Mouse (Mus musculus): ENCODE results near the gene Nsun3. TPM values are rescaled to one million over a fixed set of nuclear protein-coding genes. Genes with fewer than 3 reads are reported as not detected.

Nsun3 gene
- polyA plus RNA-seq, 1 experiment from 2014 or later = 10.5 TPM

DNA sequence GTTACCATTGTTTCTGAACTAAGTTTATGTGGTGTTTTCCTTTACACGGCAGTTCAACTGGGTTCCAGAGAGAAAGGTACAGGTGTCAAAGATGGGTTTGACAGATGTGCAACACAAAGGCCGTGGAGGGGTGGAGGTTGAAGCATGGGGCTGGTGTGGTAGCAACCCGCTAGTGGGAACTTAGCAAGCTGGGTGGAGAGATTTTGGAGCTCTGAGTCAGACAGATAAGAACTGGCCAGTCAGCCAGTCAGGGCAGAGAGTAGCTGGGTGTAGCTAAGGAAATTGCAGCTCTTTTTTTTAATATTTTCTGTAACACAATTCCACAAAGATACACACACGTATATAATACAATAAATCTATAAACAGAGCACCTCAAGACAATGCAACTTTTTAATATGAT is 24.2 kb upstream of the Nsun3 start:
- 88% methylated on average over 4 of the region's 4 CpGs for WGBS
- H3K36me3 ChIP-seq (ENCODE audit: control insufficient read depth, insufficient read depth, low read length) = no peaks in the 10 kb centered on the region
- H3K9ac ChIP-seq (ENCODE audit: low read depth, low read length) = no peak overlapping the region
- no peaks in the 10 kb centered on the region for H3K4me1 ChIP-seq (ENCODE audit: control insufficient read depth, insufficient read depth, low read length)
- no peak for ATAC-seq (ENCODE audit: low FRiP score, low TSS enrichment)
- H3K4me3 ChIP-seq (ENCODE audit: low read length) = no peak overlapping the region
- no peak overlapping the region for H3K27ac ChIP-seq (ENCODE audit: low read depth, low read length)
- no peaks in the 10 kb centered on the region for H3K9me3 ChIP-seq (ENCODE audit: control insufficient read depth, low read length)
- no peaks in the 10 kb centered on the region for H3K27me3 ChIP-seq (ENCODE audit: control insufficient read depth, insufficient read depth, low read length)
- no peak overlapping the region for H3K4me2 ChIP-seq (replicated peaks; ENCODE audit: low read depth, low read length)

DNA sequence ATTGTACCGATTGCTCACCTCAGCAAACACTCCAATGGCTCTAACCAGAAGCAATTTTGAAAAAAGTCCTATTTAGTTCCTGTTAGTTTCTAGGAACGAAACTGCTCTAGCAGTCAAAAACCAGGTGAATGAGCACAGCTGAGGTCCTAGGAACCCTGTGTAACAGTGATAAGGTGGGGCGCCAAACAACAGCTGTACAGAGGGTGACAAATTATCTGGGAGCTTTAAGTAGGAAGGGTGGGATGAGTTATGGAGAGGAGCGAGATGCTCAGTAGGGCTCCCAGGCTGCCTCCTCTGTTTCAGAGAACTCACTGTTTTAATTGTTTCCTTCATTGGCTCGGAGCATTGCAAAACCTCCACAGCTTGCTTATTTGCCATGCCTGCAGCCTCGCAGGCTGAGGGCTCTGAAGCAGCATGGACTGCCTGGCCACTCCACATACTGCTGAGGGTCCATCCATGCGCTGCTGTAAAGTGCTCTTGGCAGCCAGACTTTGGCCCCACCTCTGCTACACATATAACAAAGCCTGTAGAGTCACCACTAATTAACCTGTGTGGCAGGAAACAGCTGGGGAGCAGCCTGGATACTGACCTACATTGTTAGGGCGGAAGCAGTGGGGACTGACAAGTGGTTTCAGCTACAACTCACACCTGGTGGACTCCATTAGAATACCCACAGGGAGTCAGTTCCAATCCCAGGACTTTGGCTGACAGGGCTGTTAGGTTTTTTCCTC is 20.8 kb upstream of the Nsun3 start:
- Histone ChIP-seq H3K9me3 (ENCODE audit: control insufficient read depth, low read length) (no peaks in the 10 kb centered on the region), H3K27me3 (ENCODE audit: control insufficient read depth, insufficient read depth, low read length) (no peaks in the 10 kb centered on the region), H3K4me2 (replicated peaks; ENCODE audit: low read depth, low read length) (no peak overlapping the region), H3K27ac (ENCODE audit: low read depth, low read length) (no peak overlapping the region), H3K4me1 (ENCODE audit: control insufficient read depth, insufficient read depth, low read length) (no peaks in the 10 kb centered on the region), H3K9ac (ENCODE audit: low read depth, low read length) (no peak overlapping the region), H3K36me3 (ENCODE audit: control insufficient read depth, insufficient read depth, low read length) (peaks cover 4% of the 10 kb centered on the region; the same call in 1 of the 2 replicates), H3K4me3 (ENCODE audit: low read length) (no peak overlapping the region)
- ATAC-seq (ENCODE audit: low FRiP score, low TSS enrichment) = peak; percentile 46; the same call in 1 of the 2 replicates
- 62% methylated on average over 8 of the region's 8 CpGs for WGBS

DNA sequence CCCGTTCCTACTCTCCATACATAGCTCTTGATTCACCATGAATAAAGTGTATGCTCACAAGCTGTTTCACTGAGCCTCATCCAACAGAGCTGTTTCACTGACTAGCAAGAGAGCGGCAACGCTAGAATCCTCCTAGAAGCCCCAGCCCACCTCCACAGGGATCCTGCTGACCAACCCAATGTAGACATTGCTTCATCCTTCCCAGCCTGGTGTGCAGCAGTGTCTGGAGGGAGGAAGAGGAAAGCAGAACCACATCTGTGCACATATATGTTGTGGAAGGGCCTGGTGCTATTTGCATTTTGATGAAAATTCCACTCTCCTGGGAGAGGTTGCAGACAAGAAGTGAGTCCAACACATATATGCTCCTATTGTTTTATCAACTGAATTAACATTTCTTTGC is 18.0 kb upstream of the Nsun3 start:
- no peaks in the 10 kb centered on the region for H3K9me3 ChIP-seq (ENCODE audit: control insufficient read depth, low read length)
- peaks cover 16% of the 10 kb centered on the region; the same call in 1 of the 2 replicates for H3K36me3 ChIP-seq (ENCODE audit: control insufficient read depth, insufficient read depth, low read length)
- no peak overlapping the region for H3K9ac ChIP-seq (ENCODE audit: low read depth, low read length)
- ATAC-seq (ENCODE audit: low FRiP score, low TSS enrichment) = no peak
- no peaks in the 10 kb centered on the region for H3K4me1 ChIP-seq (ENCODE audit: control insufficient read depth, insufficient read depth, low read length)
- no peak overlapping the region for H3K4me3 ChIP-seq (ENCODE audit: low read length)
- H3K27me3 ChIP-seq (ENCODE audit: control insufficient read depth, insufficient read depth, low read length) = no peaks in the 10 kb centered on the region
- WGBS = 94% methylated on average over 3 of the region's 3 CpGs
- no peak overlapping the region for H3K4me2 ChIP-seq (replicated peaks; ENCODE audit: low read depth, low read length)
- no peak overlapping the region for H3K27ac ChIP-seq (ENCODE audit: low read depth, low read length)

DNA sequence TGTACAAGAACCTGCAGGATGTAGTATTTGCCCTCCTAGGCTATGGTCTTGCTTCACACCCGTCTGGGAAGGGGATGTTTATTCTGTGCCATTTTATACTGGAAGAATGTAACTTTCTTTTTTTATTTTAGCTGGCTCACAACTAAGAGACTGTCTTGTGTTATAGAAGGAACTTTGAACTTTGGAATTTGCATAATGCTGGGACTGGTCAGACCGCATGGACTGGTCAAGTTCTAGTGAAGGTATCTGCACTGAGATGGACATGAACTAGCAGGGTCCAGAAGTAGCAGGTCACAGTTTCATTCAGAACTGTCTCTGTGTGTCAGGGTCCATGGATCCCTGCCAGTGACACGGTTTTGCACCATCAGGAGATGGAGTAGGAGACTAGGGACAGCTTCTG is 13.2 kb upstream of the Nsun3 start:
- WGBS = 91% methylated on average over 3 of the region's 3 CpGs
- no peak for ATAC-seq (ENCODE audit: low FRiP score, low TSS enrichment)

DNA sequence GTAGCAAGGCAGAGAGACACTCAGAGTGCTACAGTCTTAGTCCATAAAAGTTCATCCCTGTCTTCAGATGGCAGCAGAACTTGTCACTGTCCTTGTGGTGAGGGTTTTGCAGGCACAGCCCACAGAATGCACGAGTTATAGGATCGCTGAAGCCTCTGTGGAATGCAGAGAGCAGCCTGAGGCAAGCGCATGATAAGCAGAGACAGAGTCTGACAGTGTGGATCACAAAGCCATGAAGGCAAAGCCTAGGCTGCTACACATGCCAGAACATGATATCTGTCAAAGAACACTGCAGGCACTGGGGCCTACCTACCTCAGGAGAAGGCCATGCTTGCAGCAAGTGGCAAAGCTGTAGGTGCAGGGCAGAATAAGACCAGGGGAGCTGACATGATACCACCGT is 12.8 kb upstream of the Nsun3 start:
- Histone ChIP-seq H3K9me3 (ENCODE audit: control insufficient read depth, low read length) (no peaks in the 10 kb centered on the region), H3K4me3 (ENCODE audit: low read length) (no peak overlapping the region), H3K36me3 (ENCODE audit: control insufficient read depth, insufficient read depth, low read length) (peaks cover 20% of the 10 kb centered on the region; the same call in 1 of the 2 replicates), H3K27me3 (ENCODE audit: control insufficient read depth, insufficient read depth, low read length) (no peaks in the 10 kb centered on the region), H3K4me1 (ENCODE audit: control insufficient read depth, insufficient read depth, low read length) (no peaks in the 10 kb centered on the region), H3K4me2 (replicated peaks; ENCODE audit: low read depth, low read length) (no peak overlapping the region), H3K27ac (ENCODE audit: low read depth, low read length) (no peak overlapping the region), H3K9ac (ENCODE audit: low read depth, low read length) (no peak overlapping the region)
- 85% methylated on average over 4 of the region's 4 CpGs for WGBS
- ATAC-seq (ENCODE audit: low FRiP score, low TSS enrichment) = no peak

More for the DNA sequence above, 13.2 kb upstream of the Nsun3 start:
- Histone ChIP-seq H3K27ac (ENCODE audit: low read depth, low read length) (no peak overlapping the region), H3K36me3 (ENCODE audit: control insufficient read depth, insufficient read depth, low read length) (peaks cover 20% of the 10 kb centered on the region; the same call in 1 of the 2 replicates), H3K9ac (ENCODE audit: low read depth, low read length) (no peak overlapping the region), H3K4me3 (ENCODE audit: low read length) (no peak overlapping the region), H3K9me3 (ENCODE audit: control insufficient read depth, low read length) (no peaks in the 10 kb centered on the region), H3K4me1 (ENCODE audit: control insufficient read depth, insufficient read depth, low read length) (no peaks in the 10 kb centered on the region), H3K4me2 (replicated peaks; ENCODE audit: low read depth, low read length) (no peak overlapping the region), H3K27me3 (ENCODE audit: control insufficient read depth, insufficient read depth, low read length) (no peaks in the 10 kb centered on the region)

DNA sequence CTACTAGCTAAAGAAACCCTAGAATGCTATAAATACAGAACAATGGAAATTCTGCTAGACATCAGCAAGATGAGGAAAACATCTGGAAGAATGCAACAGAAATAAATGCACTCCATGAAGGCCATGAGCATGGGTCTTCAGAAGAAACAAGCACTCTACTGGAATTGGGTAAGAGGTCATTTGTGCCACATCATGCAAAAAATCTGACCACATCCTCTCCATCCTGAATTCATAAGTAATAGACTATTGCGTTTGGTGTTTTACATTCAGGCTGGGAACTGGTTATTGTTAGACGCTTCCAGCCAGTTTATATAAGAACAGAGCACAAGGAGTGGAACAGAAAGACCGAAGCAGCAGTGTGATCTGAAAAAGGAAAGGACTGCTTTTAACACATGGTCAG is 12.2 kb upstream of the Nsun3 start:
- H3K4me3 ChIP-seq (ENCODE audit: low read length) = no peak overlapping the region
- WGBS = 97% methylated on average over 3 of the region's 3 CpGs

DNA sequence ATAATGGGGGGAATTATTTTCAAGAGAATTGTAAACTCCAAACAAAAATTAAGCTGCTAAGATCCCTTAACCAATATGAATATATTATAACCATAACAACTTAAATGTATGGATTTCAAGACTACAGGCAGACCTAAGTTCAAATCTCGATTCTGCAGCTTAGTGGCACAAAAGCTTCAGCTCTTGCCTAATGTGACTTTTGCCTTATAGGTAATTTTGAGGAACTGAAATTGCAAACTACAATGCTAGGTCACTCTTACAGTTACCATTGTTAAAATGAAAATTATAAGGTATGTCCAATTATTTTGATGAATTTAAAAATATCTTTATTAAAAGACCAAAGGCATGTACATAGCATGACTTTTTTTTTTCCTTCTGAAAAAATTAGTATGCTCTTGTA is 10.0 kb upstream of the Nsun3 start:
- 82% methylated on average over 1 of the region's 1 CpGs for WGBS
- no peaks in the 10 kb centered on the region for H3K4me1 ChIP-seq (ENCODE audit: control insufficient read depth, insufficient read depth, low read length)
- ATAC-seq (ENCODE audit: low FRiP score, low TSS enrichment) = no peak
- H3K9me3 ChIP-seq (ENCODE audit: control insufficient read depth, low read length) = no peaks in the 10 kb centered on the region
- H3K9ac ChIP-seq (ENCODE audit: low read depth, low read length) = no peak overlapping the region
- no peak overlapping the region for H3K4me3 ChIP-seq (ENCODE audit: low read length)
- H3K27ac ChIP-seq (ENCODE audit: low read depth, low read length) = no peak overlapping the region
- H3K4me2 ChIP-seq (replicated peaks; ENCODE audit: low read depth, low read length) = no peak overlapping the region
- no peaks in the 10 kb centered on the region for H3K27me3 ChIP-seq (ENCODE audit: control insufficient read depth, insufficient read depth, low read length)
- H3K36me3 ChIP-seq (ENCODE audit: control insufficient read depth, insufficient read depth, low read length) = peaks cover 10% of the 10 kb centered on the region; the same call in 1 of the 2 replicates

More for the DNA sequence above, 12.2 kb upstream of the Nsun3 start:
- H3K36me3 ChIP-seq (ENCODE audit: control insufficient read depth, insufficient read depth, low read length) = peaks cover 18% of the 10 kb centered on the region; the same call in 1 of the 2 replicates
- ATAC-seq (ENCODE audit: low FRiP score, low TSS enrichment) = no peak
- H3K27me3 ChIP-seq (ENCODE audit: control insufficient read depth, insufficient read depth, low read length) = no peaks in the 10 kb centered on the region
- H3K4me2 ChIP-seq (replicated peaks; ENCODE audit: low read depth, low read length) = no peak overlapping the region
- no peak overlapping the region for H3K27ac ChIP-seq (ENCODE audit: low read depth, low read length)
- no peaks in the 10 kb centered on the region for H3K9me3 ChIP-seq (ENCODE audit: control insufficient read depth, low read length)
- H3K4me1 ChIP-seq (ENCODE audit: control insufficient read depth, insufficient read depth, low read length) = no peaks in the 10 kb centered on the region
- no peak overlapping the region for H3K9ac ChIP-seq (ENCODE audit: low read depth, low read length)

DNA sequence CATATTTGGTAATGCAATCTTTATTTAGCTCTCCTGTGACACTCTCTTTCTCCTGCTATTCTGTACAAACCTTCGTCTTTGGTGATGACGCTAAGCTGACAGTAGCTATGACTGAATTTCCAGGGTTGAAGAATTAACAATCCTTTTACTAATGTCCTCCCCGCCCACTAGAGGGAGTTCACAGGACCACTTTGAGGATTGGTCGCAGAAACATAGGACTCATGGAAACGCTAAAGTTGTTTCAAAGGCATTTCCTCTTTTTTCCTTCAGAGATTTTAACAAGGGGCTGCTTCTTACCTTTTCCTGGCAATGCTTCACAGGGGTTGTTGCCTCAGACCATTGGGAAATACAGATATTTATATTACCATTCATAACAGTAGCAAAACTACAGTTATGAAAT is 4.4 kb downstream of the Nsun3 start:
- Histone ChIP-seq H3K4me1 (ENCODE audit: control insufficient read depth, insufficient read depth, low read length) (no peaks in the 10 kb centered on the region), H3K4me2 (replicated peaks; ENCODE audit: low read depth, low read length) (no peak overlapping the region), H3K9ac (ENCODE audit: low read depth, low read length) (no peak overlapping the region), H3K27me3 (ENCODE audit: control insufficient read depth, insufficient read depth, low read length) (no peaks in the 10 kb centered on the region), H3K9me3 (ENCODE audit: control insufficient read depth, low read length) (no peaks in the 10 kb centered on the region), H3K36me3 (ENCODE audit: control insufficient read depth, insufficient read depth, low read length) (no peaks in the 10 kb centered on the region), H3K4me3 (ENCODE audit: low read length) (no peak overlapping the region), H3K27ac (ENCODE audit: low read depth, low read length) (no peak overlapping the region)
- ATAC-seq (ENCODE audit: low FRiP score, low TSS enrichment) = no peak
- 69% methylated on average over 5 of the region's 5 CpGs for WGBS

DNA sequence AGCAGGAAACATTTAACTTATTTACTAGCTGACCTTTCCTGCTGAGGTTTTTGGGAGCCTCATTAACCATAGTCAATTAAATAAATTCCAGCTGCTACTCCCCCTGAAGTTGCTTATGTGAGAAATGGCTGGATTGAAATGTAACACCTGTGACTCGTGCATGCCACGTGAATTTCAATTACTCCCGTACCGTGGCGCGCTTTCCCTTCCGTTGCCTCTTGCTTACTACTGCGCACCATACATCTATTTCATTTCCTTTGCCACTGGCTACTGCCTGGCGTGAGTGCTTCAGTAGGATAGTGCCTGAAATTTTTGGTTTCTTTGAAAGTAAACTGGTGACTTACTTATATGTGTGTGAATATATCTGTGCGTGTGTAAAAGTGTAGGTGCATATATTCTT is 8.3 kb downstream of the Nsun3 start:
- no peaks in the 10 kb centered on the region for H3K4me1 ChIP-seq (ENCODE audit: control insufficient read depth, insufficient read depth, low read length)
- no peak overlapping the region for H3K27ac ChIP-seq (ENCODE audit: low read depth, low read length)
- H3K9ac ChIP-seq (ENCODE audit: low read depth, low read length) = no peak overlapping the region
- WGBS = 50% methylated on average over 10 of the region's 10 CpGs
- ATAC-seq (ENCODE audit: low FRiP score, low TSS enrichment) = no peak
- H3K27me3 ChIP-seq (ENCODE audit: control insufficient read depth, insufficient read depth, low read length) = no peaks in the 10 kb centered on the region
- no peaks in the 10 kb centered on the region for H3K9me3 ChIP-seq (ENCODE audit: control insufficient read depth, low read length)
- H3K36me3 ChIP-seq (ENCODE audit: control insufficient read depth, insufficient read depth, low read length) = no peaks in the 10 kb centered on the region; the same call in 1 of the 2 replicates
- no peak overlapping the region for H3K4me3 ChIP-seq (ENCODE audit: low read length)
- no peak overlapping the region for H3K4me2 ChIP-seq (replicated peaks; ENCODE audit: low read depth, low read length)
